Mouse (Mus musculus) liver, postnatal 0 days (tissue): ENCODE measurements around the gene Tmem235.

Experiments
- CTCF ChIP-seq: sonication (generic); IDR thresholded peaks from 2 replicates; pipeline ENCODE4 v1.5.1; 2016; ENCODE audit warnings: antibody characterized with exemption, low read depth
- EP300 ChIP-seq: IDR thresholded peaks from 2 replicates; pipeline ENCODE4 v1.6.1; 2016; ENCODE audit warnings: antibody characterized with exemption, low read depth, mild to moderate bottlenecking

GRCm38 (mm10) chr11:117863174-117863856 is 2.8 kb downstream of the Tmem235 start:
- TF ChIP-seq CTCF = no peak
- TF ChIP-seq EP300 = no peak
